Mouse (Mus musculus): ENCODE results near the gene Carns1.

- no peak for TF ChIP-seq CTCF (IDR thresholded peaks at IDR 0.05; ENCODE audit: insufficient read depth, low read depth, low read length)
- no peak for TF ChIP-seq POLR2A (IDR thresholded peaks at IDR 0.05; ENCODE audit: insufficient read depth, low read depth, low read length)
Observed at GRCm38 (mm10) chr19:4155223-4156072, 19.8 kb downstream of the Carns1 start.
